Mouse (Mus musculus) erythroblast, embryonic 14.5 days (primary cell): ENCODE data around the gene Hnrnpf. TPM values are rescaled to one million over a fixed set of nuclear protein-coding genes. Genes with fewer than 3 reads are reported as not detected.

Experiments
- H3K27me3 ChIP-seq: 2 replicates; pipeline ENCODE4 v1.6.1; 2012; ENCODE audit warnings: inconsistent platforms; ENCODE audit not compliant: control insufficient read depth
- H3K36me3 ChIP-seq: 2 replicates; pipeline ENCODE4 v1.6.1; 2012; ENCODE audit warnings: mild to moderate bottlenecking, inconsistent platforms; ENCODE audit not compliant: control insufficient read depth
- H3K4me1 ChIP-seq: 2 replicates; pipeline ENCODE4 v1.6.1; 2012; ENCODE audit warnings: inconsistent platforms; ENCODE audit not compliant: control insufficient read depth
- H3K4me3 ChIP-seq: replicated peaks from 2 replicates; pipeline ENCODE3; 2012; ENCODE audit warnings: moderate library complexity, mild to moderate bottlenecking, inconsistent platforms
- H3K9me3 ChIP-seq: 2 replicates; pipeline ENCODE4 v1.6.1; 2012; ENCODE audit warnings: low read length, inconsistent platforms, mixed read lengths; ENCODE audit not compliant: control insufficient read depth
- GATA1 ChIP-seq: IDR thresholded peaks from 2 replicates; pipeline ENCODE4 v1.6.1; 2012; ENCODE audit warnings: low read length, inconsistent platforms, mixed read lengths
- TAL1 ChIP-seq: IDR thresholded peaks from 3 replicates; pipeline ENCODE4 v1.6.1; 2012; ENCODE audit warnings: low read length, inconsistent platforms, mixed read lengths
- polyA plus RNA-seq: library from polyadenylated mRNA; stranded (reverse); fragments of >175 nt; gene quantifications from 2 replicates; pipeline ENCODE4 v1.2.3, GENCODE M21; 2012

Gene Hnrnpf
- polyA plus RNA-seq, 1 experiment = 14.1 TPM

DNA sequence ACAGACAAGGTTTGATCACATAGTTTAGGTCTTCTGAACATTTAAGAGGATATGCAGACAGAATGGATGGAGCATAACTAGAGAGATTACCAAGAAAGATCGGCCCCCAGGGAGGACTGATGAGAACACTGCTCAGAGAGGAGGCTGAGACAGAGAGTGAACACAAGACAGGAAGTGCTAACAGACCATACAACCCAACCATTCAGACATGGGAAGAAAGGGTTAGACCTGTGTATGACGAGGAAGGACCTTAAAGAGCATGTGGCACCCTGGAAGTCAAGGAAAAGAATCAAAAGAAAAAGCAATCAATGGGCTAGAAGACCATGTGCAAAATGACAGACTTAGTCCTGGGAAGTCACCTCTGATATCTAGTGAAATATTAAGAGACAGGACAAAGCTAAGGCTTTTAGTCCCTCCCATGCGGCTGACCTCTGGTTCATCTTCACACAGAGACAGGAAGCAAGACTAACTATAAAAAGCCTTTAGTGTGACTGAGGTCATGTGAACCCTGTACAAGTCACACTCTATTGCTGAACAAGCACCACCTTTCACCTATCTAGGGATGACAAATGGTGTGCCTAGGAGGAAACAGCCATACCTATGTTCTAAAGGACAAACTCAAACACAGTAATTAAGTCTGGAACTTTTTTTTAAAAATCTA, 25.4 kb upstream of the Hnrnpf start:
- peaks cover 7% of the 10 kb centered on the region for H3K36me3 ChIP-seq
- no peaks in the 10 kb centered on the region for H3K9me3 ChIP-seq
- no peaks in the 10 kb centered on the region for H3K27me3 ChIP-seq
- H3K4me3 ChIP-seq = no peak overlapping the region
- no peak for TF ChIP-seq TAL1
- no peak for TF ChIP-seq GATA1
- peaks cover 29% of the 10 kb centered on the region for H3K4me1 ChIP-seq

DNA sequence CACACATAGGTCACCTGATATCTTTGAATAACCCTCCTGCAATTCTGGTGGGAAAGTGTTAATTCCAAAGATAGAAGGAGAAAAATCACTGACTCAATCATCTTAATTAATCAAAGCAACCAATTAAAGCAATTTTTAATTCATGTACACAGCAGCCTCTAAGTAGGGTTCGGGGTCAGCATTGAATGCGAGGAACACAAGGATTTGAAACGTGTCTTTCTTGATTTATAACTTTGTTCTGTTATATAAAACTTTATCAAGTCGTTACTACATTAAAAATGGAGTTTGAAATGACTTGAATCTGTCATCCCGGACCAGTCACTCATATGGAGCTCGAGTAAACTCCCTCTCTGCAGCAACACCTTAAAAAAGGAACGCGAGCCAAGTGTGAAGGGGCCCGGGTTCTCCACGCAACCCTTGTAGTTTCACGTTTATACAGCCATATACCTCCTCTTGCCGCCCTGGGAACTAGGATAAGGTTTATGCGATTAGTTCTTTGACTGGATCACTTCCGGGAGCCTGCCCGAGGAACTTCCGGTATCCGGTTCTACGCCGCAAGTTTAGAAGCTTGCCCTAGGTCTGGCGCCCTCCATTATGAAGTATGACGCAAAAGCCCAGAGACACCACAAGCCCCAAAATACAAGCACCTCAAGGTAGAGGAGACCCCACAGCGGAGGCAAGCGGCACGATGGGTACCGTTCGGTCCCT, 21.3 kb upstream of the Hnrnpf start:
- Histone ChIP-seq H3K27me3 (no peaks in the 10 kb centered on the region), H3K9me3 (no peaks in the 10 kb centered on the region), H3K4me3 (peak overlapping the region; percentile 88), H3K36me3 (peaks cover 5% of the 10 kb centered on the region), H3K4me1 (peaks cover 45% of the 10 kb centered on the region)
- TF ChIP-seq TAL1 = no peak
- no peak for TF ChIP-seq GATA1

DNA sequence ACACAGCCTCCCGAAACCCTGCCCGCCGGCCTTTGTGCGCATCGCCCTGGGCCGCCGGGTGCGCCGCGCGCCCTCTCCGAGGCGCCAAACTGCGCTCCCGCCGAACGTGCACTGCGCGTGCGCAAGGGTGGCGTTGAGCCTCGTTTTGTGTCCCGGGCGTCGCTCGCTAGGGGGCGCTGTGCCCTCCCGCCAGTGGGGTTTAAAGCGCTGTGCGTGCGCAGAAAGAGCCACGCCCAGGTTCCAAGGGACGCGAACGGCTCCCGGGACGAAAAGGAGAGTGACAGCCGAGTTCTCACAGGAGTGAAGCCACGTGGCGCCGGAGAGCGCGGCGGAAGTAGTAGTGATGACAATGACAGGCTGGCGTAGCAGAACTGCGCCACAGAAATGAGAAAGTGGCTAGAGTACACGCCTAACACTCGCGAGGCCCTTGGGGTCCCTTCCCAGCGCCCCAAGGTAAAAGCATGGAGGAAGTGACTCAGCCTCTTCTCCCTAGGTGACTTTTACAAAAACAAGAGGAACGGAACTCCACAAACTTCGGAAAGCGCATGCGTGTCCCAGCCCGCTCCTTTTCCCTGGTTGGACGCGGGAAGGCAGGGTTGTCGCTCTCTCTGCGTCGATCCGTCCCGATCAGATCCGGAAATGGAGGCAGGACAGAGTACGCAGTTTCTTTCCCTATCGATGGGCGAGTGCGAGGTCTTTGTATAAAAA, 20.6 kb upstream of the Hnrnpf start:
- no peaks in the 10 kb centered on the region for H3K9me3 ChIP-seq
- peaks cover 11% of the 10 kb centered on the region for H3K36me3 ChIP-seq
- H3K27me3 ChIP-seq = no peaks in the 10 kb centered on the region
- TF ChIP-seq TAL1 (no peak), GATA1 (no peak)
- peak overlapping the region; percentile 88 for H3K4me3 ChIP-seq
- peaks cover 49% of the 10 kb centered on the region for H3K4me1 ChIP-seq

DNA sequence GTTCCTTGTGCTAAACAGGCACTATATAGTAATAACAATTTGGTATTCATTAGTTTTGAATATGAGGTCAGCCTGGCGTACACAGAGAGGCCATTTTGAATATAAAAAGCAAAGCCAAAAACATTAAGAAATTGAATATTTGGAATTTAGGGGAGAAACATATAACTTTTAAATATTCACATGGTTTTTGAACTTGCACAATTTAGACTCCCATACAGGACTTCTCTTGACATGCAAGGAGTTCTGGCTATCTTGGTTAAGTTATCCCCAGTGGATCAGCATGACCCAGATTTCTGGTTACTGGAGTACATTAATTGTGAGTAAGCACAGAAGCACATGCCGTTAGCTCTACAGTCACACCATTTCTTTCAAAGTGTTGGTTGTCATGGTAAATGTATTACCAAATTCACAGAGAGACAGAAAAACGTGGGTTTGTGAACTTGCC, 19.7 kb upstream of the Hnrnpf start:
- Histone ChIP-seq H3K36me3 (peaks cover 13% of the 10 kb centered on the region), H3K27me3 (no peaks in the 10 kb centered on the region), H3K9me3 (no peaks in the 10 kb centered on the region), H3K4me1 (peaks cover 47% of the 10 kb centered on the region), H3K4me3 (peak overlapping the region; percentile 88)
- TF ChIP-seq TAL1 = no peak
- TF ChIP-seq GATA1 = no peak

DNA sequence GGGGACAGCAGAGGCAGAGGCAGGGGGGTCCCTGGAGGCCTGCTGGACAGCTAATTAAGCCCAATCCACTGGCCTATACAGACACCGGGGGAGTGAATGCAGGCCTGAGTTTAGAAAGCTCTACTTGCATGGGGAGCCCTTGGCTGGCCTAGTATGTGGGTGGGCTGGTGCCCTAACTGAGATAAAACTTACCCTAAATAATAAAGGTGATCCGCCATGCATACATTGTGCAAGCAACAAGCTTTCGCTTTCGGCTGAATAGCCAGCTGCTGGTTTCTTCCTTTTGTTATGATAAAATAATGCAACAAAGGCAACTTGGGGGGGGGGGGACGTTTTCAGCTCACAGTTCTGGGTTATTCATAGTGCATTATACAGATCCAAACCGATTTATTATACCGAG, 18.9 kb upstream of the Hnrnpf start:
- no peak for TF ChIP-seq TAL1
- no peak for TF ChIP-seq GATA1
- H3K4me3 ChIP-seq = peak overlapping the region; percentile 88
- H3K4me1 ChIP-seq = peaks cover 54% of the 10 kb centered on the region
- no peaks in the 10 kb centered on the region for H3K9me3 ChIP-seq
- peaks cover 17% of the 10 kb centered on the region for H3K36me3 ChIP-seq
- H3K27me3 ChIP-seq = no peaks in the 10 kb centered on the region

DNA sequence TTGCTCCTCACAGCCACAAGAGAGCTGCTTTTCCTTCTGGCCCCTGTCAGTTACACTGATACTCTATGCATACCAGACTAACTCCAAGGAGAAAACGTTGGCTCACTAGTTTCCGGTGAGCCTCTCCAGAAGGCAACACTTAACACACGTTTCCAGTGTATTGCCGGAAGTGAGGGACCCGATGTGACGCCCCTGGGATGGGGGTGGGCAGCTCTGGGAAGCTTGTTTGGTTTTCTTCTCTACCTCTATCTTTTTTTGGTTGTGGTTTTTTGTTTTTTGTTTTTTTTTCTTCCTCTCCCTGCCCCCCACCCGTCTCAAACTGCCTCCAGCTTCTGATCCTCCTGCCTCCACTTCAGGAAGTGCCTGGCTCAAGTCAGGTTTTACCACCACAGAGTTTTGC, 18.1 kb upstream of the Hnrnpf start:
- H3K9me3 ChIP-seq = no peaks in the 10 kb centered on the region
- H3K4me3 ChIP-seq = no peak overlapping the region
- peaks cover 17% of the 10 kb centered on the region for H3K36me3 ChIP-seq
- no peaks in the 10 kb centered on the region for H3K27me3 ChIP-seq
- TF ChIP-seq TAL1 (no peak), GATA1 (no peak)
- H3K4me1 ChIP-seq = peaks cover 62% of the 10 kb centered on the region

DNA sequence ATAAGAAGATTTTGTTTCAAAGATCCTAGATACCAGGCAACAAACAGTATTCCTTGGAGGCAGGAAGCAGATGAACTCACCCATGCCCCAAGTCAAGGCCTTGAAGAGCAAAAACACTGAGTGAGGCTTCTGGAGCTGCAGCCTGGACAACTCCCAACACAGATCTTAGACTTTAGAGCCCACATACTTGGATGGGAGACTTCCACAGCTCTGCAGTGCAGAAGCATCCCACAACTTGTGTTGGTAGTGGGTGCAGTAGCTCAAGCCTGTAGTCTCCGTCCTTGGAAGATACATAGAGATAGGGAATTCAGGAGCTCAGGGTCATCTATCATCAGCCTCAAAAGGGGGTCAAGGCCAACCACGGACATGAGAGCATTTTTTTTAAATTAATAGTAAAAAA, 14.2 kb upstream of the Hnrnpf start:
- Histone ChIP-seq H3K9me3 (no peaks in the 10 kb centered on the region), H3K36me3 (peaks cover 19% of the 10 kb centered on the region), H3K4me3 (no peak overlapping the region), H3K4me1 (peaks cover 79% of the 10 kb centered on the region), H3K27me3 (no peaks in the 10 kb centered on the region)
- TF ChIP-seq GATA1 (no peak), TAL1 (no peak)

DNA sequence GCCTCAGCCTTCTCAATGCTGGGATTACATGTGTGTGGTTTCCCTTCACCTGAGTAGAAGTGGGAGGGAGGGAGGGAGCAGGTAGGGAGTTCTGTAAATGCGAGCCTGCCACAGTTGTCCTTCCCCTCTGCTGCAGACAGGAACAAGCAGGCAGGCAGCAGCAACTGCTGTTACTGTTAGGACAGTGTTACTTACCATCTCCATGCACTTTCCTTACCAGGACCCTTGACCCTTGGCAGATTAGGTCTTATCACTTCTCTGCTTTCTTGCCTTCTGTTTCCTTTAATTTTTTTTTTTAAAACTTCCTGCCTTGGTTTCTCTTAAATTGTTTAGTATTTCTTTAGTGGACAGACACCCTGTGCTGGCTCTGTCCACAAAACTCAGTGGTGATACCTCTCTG, 12.1 kb upstream of the Hnrnpf start:
- Histone ChIP-seq H3K27me3 (no peaks in the 10 kb centered on the region), H3K4me3 (peak overlapping the region; percentile 52), H3K36me3 (peaks cover 19% of the 10 kb centered on the region), H3K4me1 (peaks cover 73% of the 10 kb centered on the region), H3K9me3 (no peaks in the 10 kb centered on the region)
- TF ChIP-seq GATA1 = no peak
- TF ChIP-seq TAL1 = no peak

DNA sequence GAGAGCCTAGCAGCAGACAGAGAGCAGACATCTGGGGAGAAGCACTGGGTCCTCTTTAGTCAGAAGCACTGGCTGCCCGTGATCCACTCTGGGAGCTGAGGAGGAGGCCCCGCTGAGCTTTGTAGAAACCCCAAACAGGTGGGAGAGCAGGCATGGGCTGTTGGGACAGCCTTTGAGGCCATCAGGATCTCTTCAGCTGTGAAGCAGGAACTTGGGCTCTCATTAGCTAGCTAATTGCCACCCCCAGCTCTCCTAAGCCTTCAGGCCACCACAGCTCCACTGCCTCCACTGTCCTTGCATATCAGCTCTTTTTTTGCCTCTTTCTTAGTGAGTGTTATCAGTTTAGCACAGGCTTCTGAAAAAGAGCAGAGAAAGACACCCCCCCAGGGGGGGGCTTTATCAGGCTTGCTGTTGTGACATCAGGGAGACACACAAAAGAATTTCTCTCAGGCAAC, 11.5 kb upstream of the Hnrnpf start:
- H3K27me3 ChIP-seq = no peaks in the 10 kb centered on the region
- peak overlapping the region; percentile 52 for H3K4me3 ChIP-seq
- no peaks in the 10 kb centered on the region for H3K9me3 ChIP-seq
- peak; percentile 52; the same call in 2 of the 3 replicates for TF ChIP-seq TAL1
- peak; percentile 46; the same call in 1 of the 2 replicates for TF ChIP-seq GATA1
- peaks cover 71% of the 10 kb centered on the region for H3K4me1 ChIP-seq
- H3K36me3 ChIP-seq = peaks cover 18% of the 10 kb centered on the region
